Mouse (Mus musculus) adrenal gland, postnatal 25 days (tissue): Measurements from ENCODE around the gene Ptprn2. TPM values are rescaled to one million over a fixed set of nuclear protein-coding genes. Genes with fewer than 3 reads are reported as not detected.

Experiments used
- DNase-seq: peaks from one replicate; pipeline ENCODE4 v3.0.0; 2021; ENCODE audit warnings: mixed read lengths
- total RNA-seq: library from RNA; stranded (reverse); gene quantifications from 2 replicates; pipeline ENCODE4 v1.2.3, GENCODE M21; 2021

The Ptprn2 gene
- total RNA-seq, 1 experiment from 2014 or later, result 21.7 TPM

- DNase-seq, result no peak
Measured at GRCm38 (mm10) chr12:117135205-117135604, 649.7 kb downstream of the Ptprn2 start.

DNA sequence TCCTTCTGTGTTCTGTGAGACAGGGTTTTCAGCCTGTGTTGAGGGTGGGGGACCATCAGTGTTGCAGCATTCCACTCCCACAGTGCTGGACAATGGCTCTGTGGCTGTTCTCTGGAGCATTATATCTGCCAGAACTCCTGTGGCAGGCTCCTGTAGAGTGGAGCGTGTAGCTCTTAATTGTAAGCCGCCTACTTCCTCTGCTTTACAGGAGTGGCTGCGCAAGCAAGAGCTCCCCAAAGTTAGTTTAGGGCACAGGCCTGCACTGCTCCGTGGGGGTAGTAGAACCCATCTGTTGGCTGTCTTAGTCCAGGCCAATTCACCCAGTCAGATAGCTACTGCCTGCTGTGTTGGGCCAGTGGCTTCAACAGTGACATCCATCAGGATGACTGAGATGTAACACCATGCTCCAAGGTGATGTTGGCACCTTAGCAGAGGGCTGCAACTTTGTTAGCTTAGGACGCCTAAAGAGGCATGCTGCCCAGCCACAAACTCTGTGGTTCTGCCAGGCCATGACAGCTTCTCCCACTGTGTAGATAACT lies 651.0 kb downstream of the Ptprn2 start:
- no peak for DNase-seq

DNA sequence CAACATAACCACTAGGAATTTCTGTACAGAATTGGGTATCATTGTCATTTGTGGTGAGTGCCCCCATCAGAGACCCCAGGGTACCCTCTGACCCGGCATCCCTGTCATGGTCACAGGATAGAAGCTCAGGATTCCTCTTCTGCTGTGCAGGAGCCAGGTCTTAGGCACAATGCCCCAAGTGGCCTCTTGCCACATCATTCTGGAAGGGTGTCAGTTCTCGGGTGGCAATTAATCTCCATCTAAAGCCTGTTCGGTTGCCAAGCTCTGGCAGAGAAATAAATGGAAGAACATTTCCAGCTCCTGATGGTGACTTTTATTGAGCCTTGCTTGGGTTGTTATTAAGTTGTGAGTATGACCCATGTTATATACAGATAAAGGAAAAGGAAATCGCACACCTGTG lies 655.4 kb downstream of the Ptprn2 start:
- no peak for DNase-seq

DNA sequence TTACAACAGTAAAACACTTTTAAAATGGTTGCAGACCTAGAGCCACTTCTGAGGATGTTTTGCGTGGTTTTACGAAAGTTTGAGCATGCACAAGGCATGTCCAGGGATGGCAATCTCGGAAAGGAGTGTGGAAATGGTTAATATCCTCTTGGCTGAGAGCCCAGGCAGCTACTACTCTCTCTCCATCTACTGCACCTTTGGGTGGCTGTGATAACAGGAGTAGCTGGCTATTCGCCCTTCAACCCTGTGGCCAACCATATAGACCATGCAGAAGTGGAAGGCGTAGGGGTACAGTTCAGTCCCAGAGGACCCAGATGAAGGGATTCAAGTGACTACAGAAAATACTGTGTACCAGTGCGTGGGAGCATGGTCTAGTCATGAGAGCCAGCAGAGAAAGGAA lies 655.9 kb downstream of the Ptprn2 start:
- DNase-seq, result no peak

DNA sequence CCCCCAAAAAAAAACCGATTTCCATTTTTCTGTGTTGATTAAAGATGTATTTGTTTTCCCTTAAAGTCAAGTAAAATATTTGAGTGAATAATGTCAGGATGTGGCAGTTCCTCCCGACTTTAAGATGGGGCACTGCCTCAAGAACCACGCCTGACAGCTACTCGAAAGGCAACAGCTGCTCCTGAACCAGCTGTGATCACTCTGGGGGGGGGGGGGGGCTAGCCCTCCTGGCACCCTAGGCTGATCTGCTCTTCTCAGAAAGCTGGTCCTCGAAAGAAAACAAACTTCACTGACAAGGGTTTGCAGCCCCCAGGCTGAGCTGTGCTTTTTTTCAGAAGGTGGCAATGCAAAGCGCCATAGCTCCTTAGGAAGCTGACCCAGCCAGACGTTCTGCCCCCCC lies 663.7 kb downstream of the Ptprn2 start:
- no peak for DNase-seq

GRCm38 (mm10) chr12:117150611-117151395 lies 665.3 kb downstream of the Ptprn2 start:
- no peak for DNase-seq

- DNase-seq, result no peak
Measured at GRCm38 (mm10) chr12:117151611-117152010, 666.1 kb downstream of the Ptprn2 start.

GRCm38 (mm10) chr12:117152366-117153165 lies 667.0 kb downstream of the Ptprn2 start:
- DNase-seq, result no peak

- no peak for DNase-seq
Measured at GRCm38 (mm10) chr12:117153166-117153480, 667.6 kb downstream of the Ptprn2 start.

GRCm38 (mm10) chr12:117153671-117154355 lies 668.3 kb downstream of the Ptprn2 start:
- peak; percentile 79 for DNase-seq

DNA sequence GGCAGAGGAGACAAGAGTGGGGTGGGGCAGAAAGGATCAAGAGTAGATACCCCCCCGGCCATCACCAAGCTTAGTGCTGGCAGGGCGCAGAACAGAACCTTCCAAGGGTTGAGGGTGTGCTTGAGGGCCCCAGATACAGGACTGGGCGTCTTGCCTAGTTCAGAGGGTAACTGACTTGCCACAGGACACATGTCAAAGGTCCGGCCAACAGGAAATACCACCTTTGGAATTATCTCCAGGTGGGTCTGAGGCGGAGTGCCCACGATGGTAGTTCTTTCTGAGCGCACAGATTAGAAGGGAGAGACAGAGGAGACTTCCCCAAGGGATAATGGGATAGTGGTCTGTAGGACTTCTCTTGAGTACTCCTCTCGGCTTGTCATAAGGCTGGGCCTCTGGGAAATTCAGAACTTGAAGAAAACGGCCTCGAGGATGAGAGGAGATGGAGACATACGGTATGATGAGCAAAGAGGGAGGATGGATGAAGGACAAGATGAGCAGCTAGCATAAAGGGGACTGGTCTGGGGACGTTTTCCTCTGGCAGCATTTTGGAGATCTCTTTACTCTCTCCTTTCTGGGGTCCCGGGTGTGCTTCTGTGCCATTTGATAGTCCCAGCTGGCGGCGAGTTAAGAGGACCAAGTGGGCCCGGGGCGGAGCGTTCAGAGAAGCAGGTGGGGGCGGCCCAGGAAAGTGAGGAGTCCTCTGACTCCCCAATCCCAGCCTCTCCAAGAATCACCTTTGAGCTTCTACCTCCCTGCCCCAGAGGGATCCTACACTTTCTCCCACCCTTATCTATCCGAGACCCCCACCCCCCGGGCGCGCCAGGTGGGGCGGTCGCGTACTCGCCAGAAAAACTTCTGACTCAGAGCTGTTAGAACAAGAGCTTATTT lies 669.1 kb downstream of the Ptprn2 start:
- no peak for DNase-seq

DNA sequence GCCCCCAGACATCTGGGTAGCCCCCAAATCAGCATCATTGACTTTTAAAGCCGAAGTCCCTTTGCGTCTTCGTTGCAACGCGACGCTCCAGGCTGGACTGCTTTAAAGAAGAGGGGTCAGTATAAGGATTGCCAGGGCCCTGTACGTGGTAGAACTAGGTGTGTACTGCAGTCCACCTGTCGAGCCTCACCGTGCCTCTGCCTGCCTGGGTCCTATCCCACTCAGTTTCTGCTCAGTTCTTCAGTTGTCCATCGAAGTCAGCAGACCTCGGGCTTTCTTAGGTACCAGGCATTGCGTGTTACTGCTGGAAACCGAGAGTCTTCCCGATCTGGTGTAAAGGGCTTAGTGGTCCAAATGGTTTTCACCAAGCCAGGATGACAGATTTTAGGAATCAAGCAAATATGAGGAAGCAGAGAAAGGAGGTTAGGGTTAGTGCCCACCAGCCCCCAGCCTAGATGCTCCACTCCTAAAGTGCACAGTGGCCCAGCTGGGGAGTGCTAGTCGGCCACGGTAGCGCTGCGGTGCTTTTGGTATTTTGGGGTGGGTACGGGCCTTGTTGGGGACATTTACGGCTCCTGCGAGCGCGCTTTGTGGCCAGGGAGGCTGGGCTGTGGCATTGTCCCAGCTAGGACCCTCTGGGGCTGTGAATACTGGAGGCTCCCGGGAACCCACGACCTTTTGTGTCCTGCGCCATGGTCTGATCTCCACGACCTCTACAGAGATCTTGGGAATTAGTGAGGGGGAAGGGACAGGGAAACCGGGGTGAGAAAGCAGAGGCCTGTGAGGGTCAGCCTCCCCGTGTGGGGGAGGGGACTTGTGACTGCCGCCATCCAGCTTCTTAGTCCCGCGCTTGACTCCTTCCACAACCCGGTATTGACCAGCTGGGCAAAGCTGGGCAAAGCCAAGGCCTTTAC lies 670.0 kb downstream of the Ptprn2 start:
- DNase-seq, result no peak

- no peak for DNase-seq
Measured at GRCm38 (mm10) chr12:117156256-117156655, 670.7 kb downstream of the Ptprn2 start.

DNA sequence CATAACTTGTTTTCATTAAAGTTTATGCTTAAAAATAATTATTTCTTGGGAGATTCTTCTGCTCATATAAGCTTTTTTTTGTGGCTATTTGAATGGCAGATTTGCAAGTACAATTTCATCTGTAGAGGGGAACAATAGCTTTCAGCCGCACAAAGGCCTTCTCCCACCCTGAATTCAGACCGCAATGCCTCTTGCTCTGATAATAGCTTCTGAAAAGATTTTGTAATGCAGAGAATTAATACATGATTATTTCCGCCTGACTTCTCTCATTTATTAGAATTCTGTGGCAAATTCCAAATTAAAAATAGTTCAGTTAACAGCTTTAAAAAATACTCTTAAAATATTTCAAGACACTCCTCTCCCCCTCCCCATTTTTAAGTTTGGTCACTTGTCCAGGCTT lies 671.3 kb downstream of the Ptprn2 start:
- no peak for DNase-seq

- no peak for DNase-seq
Measured at GRCm38 (mm10) chr12:117157249-117157648, 671.7 kb downstream of the Ptprn2 start.

- no peak for DNase-seq
Measured at GRCm38 (mm10) chr12:117157660-117158386, 672.3 kb downstream of the Ptprn2 start.

- no peak for DNase-seq
Measured at GRCm38 (mm10) chr12:117158950-117159668, 673.6 kb downstream of the Ptprn2 start.

DNA sequence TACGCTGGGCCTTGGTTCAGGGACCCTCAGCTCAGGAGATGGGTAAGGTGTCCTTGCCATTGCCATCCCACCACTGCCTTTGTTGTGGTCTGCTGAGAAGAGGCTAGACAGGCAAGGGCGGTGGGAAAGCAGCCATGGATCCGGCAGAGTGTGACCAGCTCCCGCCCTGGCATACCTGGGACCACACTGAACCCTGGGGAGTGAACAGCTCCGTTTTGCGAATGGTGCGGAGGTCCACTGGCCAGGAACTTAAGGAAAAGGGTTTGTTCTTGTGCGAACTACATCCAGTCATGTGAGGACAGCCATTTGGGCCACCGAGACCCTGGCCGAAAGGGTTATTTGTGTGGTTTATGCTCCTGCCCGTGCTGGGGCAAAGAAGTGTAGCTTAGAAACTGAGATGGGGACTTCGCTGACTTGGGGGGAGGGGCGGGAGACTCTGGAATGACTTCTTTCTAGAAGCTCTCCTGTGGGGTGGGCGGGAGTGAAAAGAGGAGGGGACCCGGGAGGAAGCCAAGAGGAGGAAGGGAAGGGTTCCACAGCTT lies 674.2 kb downstream of the Ptprn2 start:
- no peak for DNase-seq
